Mouse (Mus musculus): Measurements from ENCODE around the gene Hdac1.

DNA sequence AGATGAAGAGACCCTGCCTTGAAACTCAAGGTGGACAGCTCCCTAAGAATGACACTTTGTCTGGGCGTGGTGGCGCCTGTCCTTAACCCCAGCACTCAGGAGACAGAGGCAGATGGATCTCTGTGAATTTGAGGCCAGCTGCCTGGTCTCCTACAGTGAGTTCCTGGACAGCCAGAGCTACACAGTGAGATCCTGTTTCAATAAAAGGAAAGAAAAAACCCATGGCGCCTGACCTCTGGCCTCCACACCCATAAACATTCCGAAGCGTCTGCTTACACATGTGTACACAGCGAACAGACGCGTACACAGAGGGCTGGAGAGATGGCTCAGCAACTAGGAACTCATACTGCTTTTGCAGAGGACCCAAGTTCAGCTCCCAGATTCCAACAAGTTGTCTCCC, 21.2 kb upstream of the Hdac1 start:
- TF ChIP-seq CTCF (IDR thresholded peaks at IDR 0.05; ENCODE audit: extremely low read depth, insufficient read depth, low read length) (no peak), POLR2A (IDR thresholded peaks at IDR 0.05; ENCODE audit: extremely low read depth, insufficient read depth, low read length) (no peak)
